Mouse (Mus musculus): ENCODE measurements at regions not wholly inside any gene's neighbourhood (a gene's known extent, or its start where the extent isn't known, plus 50 kb on each side); places are given as distances from the start of the nearest gene placed in this dataset.

- DNase-seq (ENCODE audit: low read depth, low spot score): no peak
These were observed 62.6 kb upstream of the Kirrel3 start for GRCm38 (mm10) chr9:34423062-34423461.

GRCm38 (mm10) chr9:34426589-34426988, 59.1 kb upstream of the Kirrel3 start:
- DNase-seq (ENCODE audit: low read depth, low spot score): no peak

- DNase-seq (ENCODE audit: low read depth, low spot score): no peak
These were observed 58.0 kb upstream of the Kirrel3 start for GRCm38 (mm10) chr9:34427711-34428110.

All from ES-CJ7 (cell line).